Mouse (Mus musculus): ENCODE measurements around the gene Ccdc40.
"Not testable (repeated sequence)": the region's sequence is repeated elsewhere in the genome, so short reads cannot be mapped to it uniquely, and the experiment has no call there.

GRCm38 (mm10) chr11:119292861-119293260, 64.5 kb downstream of the Ccdc40 start:
- not testable (repeated sequence) for TF ChIP-seq POLR2A (IDR thresholded peaks at IDR 0.05; ENCODE audit: control insufficient read depth, extremely low read depth, insufficient read depth, low read length, poor library complexity); CTCF (IDR thresholded peaks at IDR 0.05; ENCODE audit: borderline replicate concordance, control insufficient read depth, extremely low read depth, insufficient read depth, low read length, poor library complexity)
